Mouse (Mus musculus) urinary bladder, postnatal 36 days (tissue): ENCODE measurements around the gene Cdc14a.

Experiments
- DNase-seq, 2 experiments: peaks; one replicate each; pipeline ENCODE4 v3.0.0; 2022; ENCODE audit warnings: low spot score in 2 of 2, mixed read lengths in 1 of 2

The Cdc14a gene

DNA sequence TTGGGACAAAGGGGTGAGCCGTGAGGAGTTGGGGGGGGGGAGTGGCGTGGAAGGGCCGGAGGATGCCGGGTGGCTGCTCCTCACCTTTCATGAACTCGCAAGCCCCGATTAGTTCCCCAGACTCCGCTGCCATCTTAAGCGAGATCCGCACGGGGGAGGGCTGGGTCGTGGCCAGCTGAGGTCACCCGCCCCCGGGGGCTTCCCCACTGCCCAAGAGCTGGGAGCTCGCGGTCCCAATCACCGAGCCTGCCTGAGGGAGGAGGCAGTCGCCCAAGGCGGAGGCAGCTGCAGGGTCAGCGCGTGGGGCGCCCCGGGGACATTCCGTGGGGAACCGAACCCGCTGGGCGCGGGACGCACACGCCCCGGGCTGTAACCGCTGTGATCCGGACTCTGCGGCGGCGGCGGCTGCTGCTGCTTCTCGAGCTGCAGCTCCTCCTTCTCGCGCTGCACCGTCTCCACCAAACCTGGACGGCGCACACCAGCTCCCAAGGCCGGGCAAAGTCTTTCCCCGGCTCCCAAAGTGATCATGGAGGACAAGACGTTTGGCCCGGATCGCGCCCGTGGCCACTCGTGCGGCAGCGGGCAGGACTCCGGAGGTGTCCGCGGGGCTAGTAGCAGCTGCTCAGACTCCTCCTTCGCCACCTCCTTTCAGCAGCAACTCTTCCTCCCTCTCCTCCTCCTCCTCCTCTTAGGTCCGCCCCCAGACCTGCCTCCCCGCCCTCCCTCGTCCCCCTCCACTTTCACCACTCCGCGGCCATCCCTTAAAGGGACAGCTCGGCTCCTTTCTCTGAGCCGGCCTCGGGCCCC, at the start of gene Cdc14a:
Cdc14a (minus strand) TSS at position 680 of the 807 bp plus-strand sequence.
- DNase-seq: peak; percentile 65 to 76

DNA sequence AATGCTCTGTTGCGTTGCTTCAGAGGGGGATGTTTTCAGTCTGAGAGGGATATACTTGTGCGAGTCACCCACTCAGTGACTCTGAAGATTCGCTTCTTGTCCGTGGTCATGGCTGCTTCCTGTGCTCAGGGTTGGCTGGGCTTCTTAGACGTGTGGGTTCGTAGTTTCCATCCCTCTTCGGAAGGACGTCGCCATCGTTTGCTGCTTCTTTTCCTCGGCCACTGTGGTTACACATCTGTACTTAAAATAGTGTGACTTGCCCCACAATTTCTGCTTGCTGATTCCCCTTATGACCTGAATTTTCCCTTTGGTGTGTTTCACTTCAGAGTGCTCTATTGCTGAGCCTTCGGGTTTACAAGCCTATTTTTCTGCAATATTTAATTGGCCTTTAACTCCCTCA, 41.9 kb upstream of the Cdc14a start:
- no peak for DNase-seq

DNA sequence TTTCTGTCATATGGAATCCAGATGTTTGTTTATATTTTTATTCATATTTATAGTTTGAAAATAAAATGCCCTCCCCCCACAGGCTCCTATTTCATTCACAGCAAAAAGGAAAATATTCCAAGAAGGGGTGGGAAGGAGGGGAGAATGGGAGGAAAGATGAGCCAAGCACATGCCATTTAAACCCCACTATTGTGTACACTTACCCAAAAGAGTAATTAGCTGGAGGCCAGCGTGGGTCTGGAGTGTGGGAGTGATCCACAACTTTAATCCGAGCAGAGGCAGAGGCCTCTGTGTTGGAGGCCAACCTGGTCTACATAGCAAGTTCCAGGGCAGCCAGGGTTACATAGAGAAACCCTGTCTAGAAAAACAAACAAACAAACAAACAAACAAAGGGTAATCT, 40.5 kb upstream of the Cdc14a start:
- no peak for DNase-seq

DNA sequence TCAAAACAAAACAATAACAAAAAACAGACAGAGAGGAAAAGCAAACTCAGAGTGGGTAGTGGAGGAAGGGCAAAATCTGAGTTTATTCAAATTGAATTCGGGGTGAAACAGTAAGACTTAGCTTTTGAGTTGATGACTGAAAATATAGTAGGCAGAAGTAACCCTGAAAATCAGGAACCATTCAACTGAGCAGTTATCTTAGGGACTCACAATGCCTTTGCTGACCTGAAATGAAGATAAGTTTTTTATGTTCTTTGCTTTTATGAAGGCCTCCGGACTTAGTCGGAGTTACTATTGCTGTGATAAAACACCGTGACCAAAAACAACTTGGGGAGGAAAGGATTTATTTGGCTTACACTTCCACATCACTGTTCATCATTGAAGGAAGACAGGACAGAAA, 37.2 kb upstream of the Cdc14a start:
- no peak for DNase-seq

DNA sequence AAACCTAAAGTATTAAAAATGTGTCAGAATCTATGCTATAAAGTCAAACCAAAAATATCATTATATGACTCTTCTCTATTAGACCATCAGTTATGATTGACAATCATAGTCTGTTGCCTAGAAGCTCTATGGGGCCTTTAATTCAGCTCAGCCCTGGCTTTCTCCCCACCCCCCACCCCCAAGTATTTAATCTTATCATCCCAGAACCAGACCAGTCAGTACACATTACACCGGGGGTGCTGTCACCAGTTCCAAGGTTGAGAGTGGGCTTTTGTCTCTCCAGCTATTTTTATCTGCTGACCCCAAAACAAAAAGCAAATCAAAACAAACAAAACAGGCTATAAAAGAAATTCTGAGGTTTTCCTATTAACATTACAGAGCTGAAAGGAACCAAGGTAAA, 30.7 kb upstream of the Cdc14a start:
- no peak for DNase-seq

DNA sequence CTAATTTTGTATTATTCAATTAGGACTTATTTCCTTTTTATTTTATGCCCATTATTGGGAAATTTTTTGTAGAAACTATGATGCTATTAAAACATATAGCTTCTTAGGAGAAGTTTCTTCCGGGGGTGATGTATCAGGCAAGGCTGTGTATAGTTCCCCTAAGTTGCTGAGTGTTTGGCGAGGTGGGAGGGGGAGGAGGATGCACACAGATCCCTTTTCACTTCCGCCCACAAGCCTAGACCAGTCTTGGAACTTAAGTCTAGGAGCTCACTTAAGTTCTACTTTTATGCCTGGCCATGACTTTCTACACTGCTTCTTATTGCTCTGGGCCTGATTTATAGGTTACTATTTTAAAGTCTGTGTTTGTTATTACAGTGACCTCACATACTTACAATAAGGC, 26.9 kb upstream of the Cdc14a start:
- no peak for DNase-seq

DNA sequence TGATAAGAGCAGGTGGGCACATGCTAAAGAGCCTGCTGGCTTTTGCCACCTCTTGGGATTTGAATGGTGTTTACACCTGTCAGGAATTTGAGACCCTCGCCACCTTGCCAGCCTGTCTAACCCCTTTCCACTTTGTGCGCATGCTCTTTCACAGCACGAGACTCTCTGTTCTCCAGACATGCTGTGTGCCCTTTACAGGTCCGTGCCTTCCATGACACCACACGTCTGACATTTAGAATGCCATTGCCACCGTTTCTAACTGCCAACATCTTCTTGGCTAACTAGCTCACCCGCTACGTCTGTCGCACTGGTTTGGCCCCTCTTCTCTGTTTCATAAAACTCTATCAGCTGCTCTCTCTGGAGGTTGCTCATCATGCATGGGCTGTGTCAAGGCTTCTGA, 20.5 kb upstream of the Cdc14a start:
- no peak for DNase-seq

DNA sequence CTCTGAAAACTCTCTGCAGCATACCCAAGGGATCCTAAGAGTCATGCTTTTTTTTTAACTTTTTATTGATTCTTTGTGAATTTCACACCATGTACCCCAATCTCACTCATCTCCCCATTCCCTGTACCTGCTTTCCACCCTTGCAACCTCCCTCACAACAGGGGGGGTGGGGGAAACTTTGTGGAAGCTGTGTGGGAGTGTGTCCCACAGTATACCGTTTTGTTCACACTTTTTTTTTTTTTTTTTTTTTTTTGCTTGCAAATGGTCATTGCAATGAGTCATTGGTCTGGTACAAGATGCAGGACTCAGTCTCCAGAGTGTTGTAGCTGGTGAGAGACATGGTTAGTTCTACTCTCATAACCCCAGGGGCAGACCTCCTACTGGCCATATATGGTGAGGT, 19.0 kb upstream of the Cdc14a start:
- DNase-seq: no peak

DNA sequence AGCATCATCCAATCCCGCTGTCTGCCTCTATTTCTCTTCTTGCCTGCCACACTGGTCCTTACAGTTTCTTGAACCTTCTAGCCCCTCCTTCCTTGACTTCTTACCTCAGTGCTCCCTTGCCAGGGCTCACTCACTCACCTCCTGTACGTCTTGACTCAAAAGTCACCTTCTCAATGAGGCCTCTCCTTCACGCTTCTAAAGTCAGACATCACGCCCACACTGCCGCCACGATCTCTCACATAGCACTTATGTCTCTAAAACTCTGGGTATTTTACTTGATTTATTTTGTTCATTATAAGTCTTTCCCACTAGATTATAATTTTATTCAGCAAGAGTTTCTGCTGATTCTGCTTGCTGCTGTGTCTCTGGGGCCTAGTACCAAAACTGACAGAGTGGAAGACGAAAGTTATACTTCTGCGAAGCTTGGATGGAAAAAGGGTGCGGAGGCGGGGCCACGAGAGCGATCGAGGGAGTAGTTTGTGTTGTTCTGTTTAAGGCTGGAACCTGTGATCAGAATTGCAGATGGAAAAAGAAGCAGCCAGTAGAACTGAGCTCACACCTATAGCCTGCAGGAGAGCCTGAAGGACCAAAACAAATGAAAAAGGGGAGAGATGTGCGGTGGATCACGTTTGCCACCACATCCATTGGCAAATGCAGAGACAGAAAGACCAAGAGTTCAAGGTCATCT, 17.8 kb upstream of the Cdc14a start:
- no peak for DNase-seq

DNA sequence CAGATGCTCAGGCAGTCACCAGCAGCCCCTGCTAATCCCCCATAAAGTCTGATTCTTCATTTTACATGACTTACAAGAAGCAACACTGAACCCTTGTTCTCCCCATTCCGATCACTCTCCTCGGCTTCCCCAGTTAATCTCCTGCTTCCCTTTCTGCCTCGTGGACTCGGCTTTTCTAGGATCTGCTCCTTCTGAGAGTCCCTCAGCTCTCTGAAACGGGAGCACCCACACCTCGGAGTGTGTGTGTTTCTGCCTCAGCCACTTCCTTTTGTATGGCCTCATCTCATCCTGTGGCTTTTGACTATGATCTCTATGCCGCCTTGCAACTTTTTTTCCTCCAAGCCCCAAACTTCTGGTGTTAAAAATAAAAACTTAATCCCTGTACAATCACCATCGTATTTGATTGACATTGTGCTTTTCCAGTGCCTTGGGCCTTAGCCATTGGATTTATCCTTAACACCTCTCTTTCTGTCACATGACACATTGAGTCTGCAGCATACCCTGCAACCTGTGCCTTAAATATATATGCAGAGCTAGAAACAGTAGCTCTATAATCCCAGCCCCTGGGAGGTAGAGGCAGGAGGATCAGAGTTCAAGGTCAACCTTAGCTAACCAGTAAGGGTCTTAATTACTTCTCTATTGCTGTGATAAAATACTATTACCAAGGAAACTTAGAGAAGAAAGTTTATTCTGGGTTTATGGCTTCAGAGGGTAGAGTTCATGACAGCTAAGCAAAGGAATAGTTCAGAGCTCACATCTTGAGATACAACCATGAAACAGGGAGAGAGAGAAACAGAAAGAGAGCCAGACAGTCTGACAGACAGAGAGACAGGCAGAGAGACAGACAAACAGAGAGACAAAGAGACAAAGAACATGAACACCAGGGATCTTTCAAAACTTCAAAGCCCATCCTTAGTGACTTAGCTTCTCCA, 16.5 kb upstream of the Cdc14a start:
- DNase-seq: no peak

DNA sequence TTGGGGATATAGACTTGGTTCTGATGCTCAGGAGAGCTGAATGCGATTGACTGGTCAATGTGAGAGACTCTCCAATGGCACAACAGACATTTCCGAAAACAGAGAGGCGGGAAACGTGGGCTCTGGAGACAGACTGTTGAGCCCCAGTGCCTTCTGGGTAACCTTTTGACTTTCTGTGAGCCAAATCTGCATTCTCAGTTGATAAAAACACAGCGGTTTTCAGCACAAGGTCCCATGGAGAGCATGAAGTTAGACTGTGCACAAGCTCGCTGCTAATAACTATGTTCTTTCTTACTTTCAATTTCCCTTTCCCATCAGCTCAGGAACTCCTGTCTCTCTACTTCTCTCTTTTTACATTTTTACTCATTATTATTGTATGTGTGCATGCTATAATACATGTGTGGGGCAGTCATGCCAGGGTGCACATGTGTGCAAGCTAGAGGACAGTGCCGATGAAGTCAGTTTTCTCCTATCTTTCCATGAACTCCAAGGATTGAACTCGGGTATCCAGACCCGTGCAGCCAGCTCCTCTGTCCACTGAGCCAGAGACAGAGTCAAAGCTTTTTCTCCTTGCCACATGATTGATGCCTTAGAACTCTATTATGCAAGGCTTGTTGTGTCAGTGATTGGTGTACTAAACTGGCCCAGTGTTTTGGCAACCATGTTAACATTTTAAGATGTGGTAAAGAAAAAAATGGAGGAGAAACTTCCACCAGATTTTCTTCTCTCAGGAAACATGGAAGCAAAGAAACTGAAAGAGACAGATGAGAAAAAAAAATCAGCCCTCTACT, 13.2 kb upstream of the Cdc14a start:
- no peak for DNase-seq

DNA sequence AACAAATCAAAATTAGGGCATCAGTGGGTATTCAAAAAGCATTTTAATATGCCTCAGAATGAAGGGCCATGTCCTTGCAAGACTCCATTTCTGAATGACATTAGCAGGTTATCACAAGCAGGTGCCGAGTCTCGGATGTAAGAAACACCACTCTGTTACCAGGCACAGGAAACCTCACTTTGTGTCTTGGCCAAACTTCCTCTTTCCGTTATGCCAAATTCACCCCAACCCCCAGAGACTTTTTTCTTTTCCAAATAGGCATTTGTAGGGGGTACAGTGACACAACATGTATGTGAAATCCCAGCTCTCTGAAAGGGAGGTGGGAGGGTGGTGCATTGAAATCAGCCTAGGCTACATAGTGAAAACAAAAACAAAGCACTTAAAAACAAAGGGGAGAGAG, 12.3 kb upstream of the Cdc14a start:
- no peak for DNase-seq

DNA sequence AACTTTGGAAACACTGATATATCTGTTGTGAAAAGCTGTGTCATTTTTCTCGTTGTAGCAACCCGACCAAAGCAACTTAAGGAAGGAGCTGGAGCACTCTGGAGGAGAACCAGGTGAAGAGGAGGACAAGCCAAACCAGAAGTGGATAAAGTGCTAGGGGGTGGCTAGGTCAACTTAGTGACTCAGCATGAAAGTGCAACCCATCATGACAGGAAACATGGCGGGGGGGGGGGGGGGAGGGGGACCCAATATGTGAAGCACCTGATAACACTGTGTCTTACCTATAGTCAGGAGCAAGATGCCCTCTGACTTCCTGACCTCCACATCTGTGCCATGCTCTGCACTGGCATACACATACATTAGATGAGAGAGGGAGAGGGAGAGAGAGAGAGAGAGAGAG, 10.9 kb upstream of the Cdc14a start:
- no peak for DNase-seq

DNA sequence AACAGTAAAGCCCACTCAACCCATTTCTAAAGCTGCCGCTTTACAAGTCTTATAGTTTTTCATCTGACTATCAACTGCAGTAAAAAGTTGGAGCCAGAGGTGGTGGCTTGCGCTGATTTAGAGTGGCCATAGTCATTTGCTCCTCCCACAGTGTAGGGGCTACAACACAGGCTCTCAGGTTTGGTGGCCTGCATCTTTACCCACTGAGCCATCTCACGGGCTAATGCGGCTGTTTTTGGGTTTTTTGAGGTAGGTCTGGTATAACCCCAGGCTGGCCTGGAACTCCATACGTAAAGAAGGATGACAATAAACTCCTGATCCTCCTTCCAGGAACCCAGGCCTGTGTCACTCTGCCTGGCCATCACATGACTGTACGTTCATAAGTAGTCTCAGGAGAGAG, 2.1 kb upstream of the Cdc14a start:
- DNase-seq: no peak

DNA sequence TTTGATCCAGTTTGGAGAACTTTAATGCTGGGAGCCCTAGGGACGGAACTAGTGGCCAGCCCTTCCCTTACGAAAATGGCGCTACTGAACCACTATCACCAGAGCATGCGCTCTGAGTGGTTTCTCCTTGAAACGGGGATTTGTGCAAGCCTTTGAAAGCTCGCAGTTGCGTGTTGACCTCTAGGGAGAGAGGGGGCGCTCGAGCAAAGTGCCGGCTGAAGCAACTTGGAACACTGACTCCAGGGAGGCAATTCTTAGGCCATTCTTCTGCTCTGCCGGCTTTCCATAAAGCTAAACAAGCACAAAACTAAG, 1.1 kb upstream of the Cdc14a start:
- DNase-seq: peak; percentile 61 to 82

DNA sequence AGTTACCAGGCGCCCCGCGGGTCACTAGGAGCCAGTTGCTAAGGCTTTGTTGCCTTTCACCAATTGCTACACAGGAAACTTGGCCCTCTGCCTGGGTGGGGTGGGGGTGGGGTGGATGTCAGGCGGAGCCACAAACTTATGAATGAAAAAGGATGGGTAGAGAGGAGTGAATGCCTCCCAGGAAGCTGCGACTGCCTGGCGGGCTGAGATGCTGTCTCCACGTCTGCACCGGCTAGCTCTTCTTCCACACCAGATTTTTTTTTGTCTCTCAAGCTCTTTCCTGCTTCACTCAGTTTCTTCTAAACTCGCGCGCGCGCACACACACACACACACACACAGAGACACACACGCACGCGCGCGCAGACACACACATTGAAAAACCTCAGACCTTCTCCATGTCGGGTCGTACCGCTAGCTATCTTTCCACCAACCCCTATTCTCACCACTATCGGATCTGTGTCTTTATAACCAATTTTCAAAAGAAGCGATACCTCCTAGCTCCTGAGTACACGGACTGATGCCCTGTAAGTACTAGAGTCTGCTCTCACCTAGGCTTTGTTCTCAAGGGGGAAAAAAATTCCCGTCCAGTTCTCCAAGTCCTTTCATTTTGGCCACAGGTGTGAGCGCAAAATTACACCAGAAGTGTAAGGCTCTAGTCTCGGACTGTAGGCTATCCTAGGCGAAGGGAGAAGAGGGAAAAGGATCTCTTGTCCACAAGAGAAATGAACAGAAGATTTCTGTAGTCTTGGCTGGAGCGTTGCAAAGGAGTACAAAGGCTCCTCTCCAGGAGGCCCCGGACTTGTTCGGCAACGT, 534 bp upstream of the Cdc14a start:
- DNase-seq: no peak

DNA sequence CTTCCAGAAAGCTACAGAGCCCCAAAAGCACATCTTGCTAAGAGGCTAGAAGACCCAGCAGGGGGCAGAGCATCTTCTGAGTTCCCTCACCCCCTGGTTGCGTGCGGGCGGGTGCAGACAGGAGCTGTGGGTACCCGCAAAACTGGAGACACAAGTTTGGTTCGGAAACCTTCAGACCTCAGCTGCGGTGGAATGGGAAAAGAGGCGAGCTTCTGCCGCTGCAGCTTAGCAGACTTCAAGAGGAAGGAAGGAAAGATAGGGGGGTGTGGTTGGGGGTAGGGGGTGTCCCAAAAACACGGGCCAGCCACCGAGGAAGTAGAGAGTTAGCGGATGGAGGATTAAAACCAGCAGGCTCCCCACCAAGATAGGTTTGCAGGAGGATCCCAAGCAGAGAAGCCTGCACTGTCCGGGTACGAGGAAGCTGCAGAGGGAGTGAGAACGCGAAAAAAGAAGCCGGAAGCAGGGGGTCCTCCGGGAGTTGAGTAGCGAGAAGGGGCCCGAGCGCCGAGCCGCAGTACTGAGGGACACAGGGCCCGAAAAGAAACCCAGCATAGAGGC, 958 bp downstream of the Cdc14a start:
- DNase-seq: peak; percentile 45 to 56

DNA sequence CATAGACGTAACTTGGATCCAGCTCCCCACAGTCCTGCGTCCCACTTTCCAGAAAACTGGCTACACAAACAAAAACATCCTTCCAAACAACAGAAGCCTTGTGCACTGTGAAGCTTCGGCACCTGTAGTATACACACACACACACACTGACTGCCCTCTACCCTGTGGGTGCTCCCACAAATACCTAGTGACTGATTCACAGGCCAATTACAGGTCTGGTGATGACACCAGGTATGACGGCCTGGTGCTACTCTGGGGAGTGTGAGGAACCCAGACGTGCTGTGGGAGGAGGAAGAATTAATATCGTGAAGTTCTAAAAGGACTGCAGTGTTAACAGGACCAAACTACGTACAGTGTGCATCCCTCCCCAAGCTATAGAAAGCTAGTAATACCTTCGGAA, 1.8 kb downstream of the Cdc14a start:
- DNase-seq: no peak

DNA sequence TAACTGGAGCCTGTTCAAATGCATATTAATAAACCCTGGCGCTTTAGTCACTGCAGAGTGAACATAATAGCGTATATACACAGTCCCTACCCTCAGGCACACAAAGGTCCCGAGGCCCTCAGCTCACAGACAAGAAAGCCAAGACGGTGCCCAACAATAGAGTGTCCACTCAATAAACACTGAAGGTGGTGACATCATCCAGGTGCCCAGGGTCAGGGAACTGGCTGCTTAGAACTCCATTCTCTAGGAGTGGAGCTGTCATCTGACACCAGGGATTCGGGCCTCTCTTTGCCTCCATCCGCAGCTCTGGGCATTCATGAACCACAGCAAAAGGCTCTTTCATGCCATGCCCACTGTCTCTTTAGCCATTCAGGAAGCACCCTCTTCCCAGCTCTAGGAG, 2.7 kb downstream of the Cdc14a start:
- no peak for DNase-seq

DNA sequence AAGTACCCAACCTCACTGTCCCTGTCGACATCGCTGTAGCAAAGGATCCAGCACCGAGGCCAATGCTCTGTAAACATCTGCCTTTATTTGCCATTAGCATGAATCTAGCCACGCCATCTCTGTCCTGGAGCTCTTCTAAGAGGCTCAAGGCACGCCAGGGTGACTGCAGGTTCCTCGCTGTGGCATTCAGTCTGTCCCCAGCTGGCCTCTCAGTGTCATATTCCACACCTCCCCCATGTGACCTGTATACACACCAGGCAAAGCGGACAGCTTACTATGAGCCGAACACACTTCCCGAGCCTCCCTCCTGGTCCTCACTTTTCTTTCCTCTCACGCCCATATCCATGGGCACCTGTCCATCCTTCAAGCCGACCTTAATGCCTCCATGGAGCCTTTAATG, 4.0 kb downstream of the Cdc14a start:
- no peak for DNase-seq

DNA sequence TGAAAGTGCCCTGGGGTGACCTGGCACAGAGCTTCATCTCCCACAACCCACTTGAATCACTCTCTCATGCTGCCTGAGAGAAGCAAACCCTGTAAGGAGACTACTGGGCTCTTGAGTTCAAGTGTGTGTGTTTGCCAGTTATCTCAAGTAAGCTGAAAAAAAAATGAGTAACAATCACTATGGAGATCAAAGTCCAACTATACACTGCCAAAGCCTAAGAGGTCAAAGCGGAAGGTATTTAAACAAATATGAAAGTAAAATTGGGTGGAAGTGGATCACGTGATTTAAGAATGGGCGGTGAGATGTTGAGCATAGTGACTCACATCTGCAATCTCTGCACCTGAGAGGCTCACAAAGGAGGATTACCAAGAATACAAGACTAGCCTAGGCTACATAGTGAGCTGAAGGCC, 9.4 kb downstream of the Cdc14a start:
- DNase-seq: no peak
